Mouse (Mus musculus): ENCODE data around the gene Lactbl1. TPM values are rescaled to one million over a fixed set of nuclear protein-coding genes. Genes with fewer than 3 reads are reported as not detected.

The Lactbl1 gene
- total RNA-seq (2023) = not detected

GRCm38 (mm10) chr4:136622388-136622787 is at the start of gene Lactbl1:
Gene Lactbl1, plus strand, starts transcription at chr4:136622621.

GRCm38 (mm10) chr4:136602568-136602967 is 19.9 kb upstream of the Lactbl1 start, which contains the start of gene Kdm1a:
Gene Kdm1a, minus strand, starts transcription at chr4:136602723.

GRCm38 (mm10) chr4:136610387-136610856 is 12.0 kb upstream of the Lactbl1 start, which contains the start of gene Tex46:
Gene Tex46, plus strand, starts transcription at chr4:136610437.

Other genes with a start within 250 kb of the Lactbl1 start
- not detected for gene Htr1d, start 199.1 kb upstream of the Lactbl1 start, total RNA-seq (2023)
- not detected for gene 6030445D17Rik, start 160.4 kb upstream of the Lactbl1 start, total RNA-seq (2023)
- 2.3 TPM for gene Luzp1, start 152.9 kb upstream of the Lactbl1 start, total RNA-seq (2023)
- gene Kdm1a, start 19.9 kb upstream of the Lactbl1 start, total RNA-seq (2023) = 53.8 TPM
- not detected for gene Tex46, start 12.2 kb upstream of the Lactbl1 start, total RNA-seq (2023)
- gene Ephb2, start 213.4 kb downstream of the Lactbl1 start, total RNA-seq (2023) = 0.18 TPM

All from CD4-positive naive resting alpha-beta T cell, adult 76 days (primary cell).